Comparison of ENCODE assay signal across 9 mouse cellular contexts in genomic region chr7:44433371-44433770, GRCm38 (mm10). TPM values are rescaled to one million over a fixed set of nuclear protein-coding genes. Genes with fewer than 3 reads are reported as not detected.
DNase-seq lines count a peak whose midpoint lies in the region; ATAC-seq lines count a peak whose summit lies in the region.
"Had no signal": no experiment of that assay in that cellular context is flagged by ENCODE, and none has a peak within 500 bp of the region (broad histone marks: within the 10 kb centered on the region; RNA-seq: fewer than 3 reads in every experiment).

No protein-coding gene starts in this region.

- H3K4me3 ChIP-seq in limb, embryonic 11.5 days (ENCODE audit: low read depth, low read length): no peak overlapping the region

- ATAC-seq in limb, embryonic 11.5 days (ENCODE audit: insufficient number of reproducible peaks, low FRiP score, low TSS enrichment, low read depth): 0 out of 2 replicates have a peak, but pooled peaks have one; percentile 14

- H3K9me3 ChIP-seq in limb, embryonic 11.5 days (ENCODE audit: control insufficient read depth, low read length): no peaks in the 10 kb centered on the region; the same call in 1 of the 2 replicates

- H3K4me2 ChIP-seq in limb, embryonic 11.5 days (ENCODE audit: low read depth, severe bottlenecking): no peak overlapping the region

- no peak overlapping the region for H3K9ac ChIP-seq in limb, embryonic 11.5 days (ENCODE audit: low read length)

- DNase-seq in adrenal gland, postnatal 14 days: peak; percentile 15
- DNase-seq in adrenal gland, adult (ENCODE audit: inconsistent age in 2 of 2, low spot score in 1 of 2): no peak
- peak; percentile 93 for DNase-seq in 416B (ENCODE audit: low read depth)
- peak; percentile 72 for DNase-seq in embryo, embryonic 9.5 days (ENCODE audit: extremely low spot score)
- DNase-seq in limb, embryonic 11.5 days (ENCODE audit: low spot score): peak; percentile 43
- peak; percentile 91 for DNase-seq in retina, postnatal 1 day
- DNase-seq in gastrocnemius, postnatal 25 days: no peak
- no peak for DNase-seq in ovary, postnatal 14 days (ENCODE audit: low spot score)

- H3K27me3 ChIP-seq in limb, embryonic 11.5 days (ENCODE audit: control insufficient read depth, insufficient read depth, low read length): peaks cover 37% of the 10 kb centered on the region

- no peaks in the 10 kb centered on the region for H3K4me1 ChIP-seq in limb, embryonic 11.5 days (ENCODE audit: control insufficient read depth, insufficient read depth, low read length)

- no peaks in the 10 kb centered on the region for H3K36me3 ChIP-seq in limb, embryonic 11.5 days (ENCODE audit: control insufficient read depth, insufficient read depth, low read length)

- H3K27ac ChIP-seq in limb, embryonic 11.5 days (replicated peaks; ENCODE audit: low read depth, low read length): no peak overlapping the region

- WGBS in limb, embryonic 11.5 days: 4% methylated on average over 7 of the region's 7 CpGs

RNA-seq across cellular contexts. Expression of gene Lrrc4b, which starts 4.6 kb away (rescaled TPM):
- total RNA-seq in adrenal gland, postnatal 14 days (2021): 6.1 and 7.7 TPM in 2 replicates
- polyA plus RNA-seq in limb, embryonic 11.5 days (2014; fragmentation: Nextera tagmentation; extraction: Ambion mirVana): 0.51 and 0.60 TPM in 2 replicates
- total RNA-seq in gastrocnemius, postnatal 25 days (2021): under 1 TPM; 0.24 to 0.43 TPM
- polyA plus RNA-seq: C2C12 had no signal

RNA-seq across cellular contexts. Expression of gene Aspdh, which starts 31.8 kb away (rescaled TPM):
- total RNA-seq in adrenal gland, postnatal 14 days (2021): 0.75 and 13.0 TPM in 2 replicates
- 0.60 TPM in 1 of 2 replicates, not detected in the other for polyA plus RNA-seq in limb, embryonic 11.5 days (2014; fragmentation: Nextera tagmentation; extraction: Ambion mirVana)
- not detected for total RNA-seq in gastrocnemius, postnatal 25 days (2021)
- polyA plus RNA-seq: C2C12 had no signal

RNA-seq across cellular contexts. Expression of gene Josd2, which starts 34.4 kb away (rescaled TPM):
- total RNA-seq in adrenal gland, postnatal 14 days (2021): 45.9 and 51.2 TPM in 2 replicates
- polyA plus RNA-seq in limb, embryonic 11.5 days (2014; fragmentation: Nextera tagmentation; extraction: Ambion mirVana): 64.4 and 65.4 TPM in 2 replicates
- 10 to 100 TPM; 62.8 to 69.1 TPM for total RNA-seq in gastrocnemius, postnatal 25 days (2021)

RNA-seq across cellular contexts. Expression of gene 1700008O03Rik, which starts 47.8 kb away (rescaled TPM):
- total RNA-seq in adrenal gland, postnatal 14 days (2021): 0.59 and 0.71 TPM in 2 replicates
- polyA plus RNA-seq in limb, embryonic 11.5 days (2014; fragmentation: Nextera tagmentation; extraction: Ambion mirVana): 0.37 and 0.53 TPM in 2 replicates
- total RNA-seq in gastrocnemius, postnatal 25 days (2021): not detected

RNA-seq across cellular contexts. Expression of gene Syt3, which starts 49.5 kb away (rescaled TPM):
- total RNA-seq in adrenal gland, postnatal 14 days (2021): 2.6 and 3.9 TPM in 2 replicates
- 2.1 TPM in 2 replicates for polyA plus RNA-seq in limb, embryonic 11.5 days (2014; fragmentation: Nextera tagmentation; extraction: Ambion mirVana)
- total RNA-seq in gastrocnemius, postnatal 25 days (2021): 1 to 10 TPM; 1.1 to 1.8 TPM
- polyA plus RNA-seq: C2C12 had no signal

Comparison
In these comparisons a context has a peak if more than half of its experiments do, and no peak if none do; other contexts are left out.
1. DNase-seq: peak in adrenal gland, postnatal 14 days (single experiment), 416B (single experiment), embryo, embryonic 9.5 days (single experiment), limb, embryonic 11.5 days (single experiment) and retina, postnatal 1 day (single experiment); none in adrenal gland, adult (0 of 2), gastrocnemius, postnatal 25 days (single experiment) and ovary, postnatal 14 days (single experiment).